Mouse (Mus musculus): ENCODE measurements around the gene Foxs1.

DNA sequence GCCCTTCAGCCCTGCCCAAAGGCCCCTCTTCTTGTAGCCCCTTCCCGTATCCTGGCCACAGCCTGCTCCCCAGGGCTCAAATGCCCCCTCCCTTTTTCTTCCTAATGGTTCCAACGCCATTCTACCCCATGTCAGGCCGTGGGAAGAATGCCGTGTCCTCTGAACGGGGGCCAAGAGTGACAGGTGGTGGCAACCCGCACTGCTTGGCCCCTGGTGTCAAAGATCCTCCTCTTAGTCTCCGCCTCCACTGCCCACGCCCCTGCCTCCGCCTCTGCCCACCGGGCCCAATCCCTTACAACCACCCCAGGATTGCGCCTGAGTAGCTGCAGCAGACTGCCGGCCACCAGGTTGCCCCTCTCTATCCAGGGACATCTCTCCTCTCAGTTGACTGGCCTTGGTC is 22.0 kb downstream of the Foxs1 start, which contains the start of gene Mylk2:
- TF ChIP-seq GATA1 (IDR thresholded peaks at IDR 0.05; ENCODE audit: low read length) (no peak), TAL1 (IDR thresholded peaks at IDR 0.05; ENCODE audit: low read length) (no peak)
